Comparison of ENCODE assay signal across 9 mouse cellular contexts in the genomic region with DNA sequence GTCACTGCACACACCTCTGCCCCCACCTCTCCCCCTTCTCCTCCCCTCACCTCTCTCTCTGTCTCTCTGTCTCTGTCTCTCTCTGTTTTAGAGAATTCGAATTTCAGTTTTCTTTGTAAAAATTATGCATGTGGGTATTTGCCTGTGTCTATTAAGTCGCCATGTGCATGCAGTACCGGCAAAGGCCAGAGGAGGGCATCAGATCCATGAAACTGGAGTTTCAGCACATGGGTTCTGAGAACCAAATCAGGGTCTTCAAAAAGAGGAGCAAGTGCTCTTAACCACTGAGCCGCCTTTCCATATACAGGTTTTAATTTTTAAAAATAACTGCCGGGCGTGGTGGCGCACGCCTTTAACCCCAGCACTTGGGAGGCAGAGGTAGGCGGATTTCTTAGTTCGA. TPM values are rescaled to one million over a fixed set of nuclear protein-coding genes. Genes with fewer than 3 reads are reported as not detected.
DNase-seq lines count a peak whose midpoint lies in the region; ATAC-seq and TF ChIP-seq lines count a peak whose summit lies in the region.
"Had no signal": no experiment of that assay in that cellular context is flagged by ENCODE, and none has a peak within 500 bp of the region (broad histone marks: within the 10 kb centered on the region; RNA-seq: fewer than 3 reads in every experiment).

No protein-coding gene starts in this region.

- no peaks in the 10 kb centered on the region for H3K4me1 ChIP-seq in kidney, embryonic 14.5 days (ENCODE audit: control insufficient read depth, insufficient read depth, low read length)
- peaks cover 22% of the 10 kb centered on the region for H3K4me1 ChIP-seq in E14TG2a.4 (replicated peaks; ENCODE audit: low read depth, low read length)
- peaks cover 22% of the 10 kb centered on the region; the same call in 1 of the 2 replicates for H3K4me1 ChIP-seq in embryonic facial prominence, embryonic 10.5 days
- no peaks in the 10 kb centered on the region for H3K4me1 ChIP-seq in midbrain, postnatal 0 days (ENCODE audit: insufficient read depth, low read length)
- H3K4me1 ChIP-seq: stomach, embryonic 15.5 days had no signal

- DNase-seq in kidney, adult 18-20 months = peak; percentile 46
- DNase-seq in WW6 (ENCODE audit: low read depth, low spot score) = peak; percentile 46
- DNase-seq in embryonic facial prominence, embryonic 10.5 days (ENCODE audit: low spot score) = peak; percentile 68
- DNase-seq in midbrain, postnatal 0 days (ENCODE audit: low spot score) = no peak
- DNase-seq in right cerebral cortex, postnatal 14 days = no peak

- no peak overlapping the region for H3K4me2 ChIP-seq in kidney, embryonic 14.5 days (replicated peaks; ENCODE audit: low read depth, low read length)
- no peak overlapping the region for H3K4me2 ChIP-seq in midbrain, postnatal 0 days (ENCODE audit: low read depth, low read length, poor library complexity, severe bottlenecking)
- H3K4me2 ChIP-seq: heart, embryonic 13.5 days; stomach, embryonic 15.5 days had no signal

- H3K9me3 ChIP-seq in kidney, embryonic 14.5 days (ENCODE audit: control insufficient read depth, low read length) = no peaks in the 10 kb centered on the region
- H3K9me3 ChIP-seq in E14TG2a.4 (ENCODE audit: low read length) = no peaks in the 10 kb centered on the region
- no peaks in the 10 kb centered on the region for H3K9me3 ChIP-seq in embryonic facial prominence, embryonic 10.5 days
- no peaks in the 10 kb centered on the region for H3K9me3 ChIP-seq in midbrain, postnatal 0 days (ENCODE audit: low read length)
- H3K9me3 ChIP-seq: heart, embryonic 13.5 days; stomach, embryonic 15.5 days had no signal

- H3K4me3 ChIP-seq in kidney, embryonic 14.5 days (ENCODE audit: low read length) = no peak overlapping the region
- no peak overlapping the region for H3K4me3 ChIP-seq in E14TG2a.4 (replicated peaks; ENCODE audit: low read length)
- no peak overlapping the region for H3K4me3 ChIP-seq in embryonic facial prominence, embryonic 10.5 days
- H3K4me3 ChIP-seq in midbrain, postnatal 0 days (ENCODE audit: low read depth, low read length) = no peak overlapping the region
- H3K4me3 ChIP-seq: heart, embryonic 13.5 days; stomach, embryonic 15.5 days had no signal

- H3K27ac ChIP-seq in kidney, embryonic 14.5 days (ENCODE audit: low read depth, low read length) = no peak overlapping the region
- H3K27ac ChIP-seq in embryonic facial prominence, embryonic 10.5 days (replicated peaks) = no peak overlapping the region
- H3K27ac ChIP-seq in midbrain, postnatal 0 days (ENCODE audit: low read depth, low read length) = no peak overlapping the region
- H3K27ac ChIP-seq: heart, embryonic 13.5 days; stomach, embryonic 15.5 days had no signal

- WGBS in kidney, embryonic 14.5 days = 80% methylated on average over 10 of the region's 10 CpGs
- 71% methylated on average over 10 of the region's 10 CpGs for WGBS in embryonic facial prominence, embryonic 10.5 days
- 76% methylated on average over 10 of the region's 10 CpGs for WGBS in midbrain, postnatal 0 days

- peak; percentile 90 for TF ChIP-seq CTCF in E14TG2a.4 (conservative IDR thresholded peaks at IDR 0.05; ENCODE audit: low read length)
- peak; percentile 57 for TF ChIP-seq CTCF in midbrain, postnatal 0 days (IDR thresholded peaks at IDR 0.05)

- no peaks in the 10 kb centered on the region for H3K36me3 ChIP-seq in kidney, embryonic 14.5 days (ENCODE audit: control insufficient read depth, insufficient read depth, low read length)
- H3K36me3 ChIP-seq in E14TG2a.4 (ENCODE audit: insufficient read depth, low read length) = no peaks in the 10 kb centered on the region
- no peaks in the 10 kb centered on the region for H3K36me3 ChIP-seq in embryonic facial prominence, embryonic 10.5 days (replicated peaks)
- H3K36me3 ChIP-seq in midbrain, postnatal 0 days (ENCODE audit: insufficient read depth, low read length) = no peaks in the 10 kb centered on the region
- H3K36me3 ChIP-seq: heart, embryonic 13.5 days; stomach, embryonic 15.5 days had no signal

- no peak overlapping the region for H3K9ac ChIP-seq in kidney, embryonic 14.5 days (ENCODE audit: low read depth, low read length)
- no peak overlapping the region for H3K9ac ChIP-seq in midbrain, postnatal 0 days (replicated peaks; ENCODE audit: low read length, poor library complexity, severe bottlenecking)
- H3K9ac ChIP-seq: heart, embryonic 13.5 days; stomach, embryonic 15.5 days had no signal

- ATAC-seq in kidney, embryonic 14.5 days (ENCODE audit: low FRiP score, low TSS enrichment) = no peak
- no peak for ATAC-seq in midbrain, postnatal 0 days (ENCODE audit: low FRiP score)

- H3K27me3 ChIP-seq in kidney, embryonic 14.5 days (ENCODE audit: control insufficient read depth, insufficient read depth, low read length) = no peaks in the 10 kb centered on the region
- H3K27me3 ChIP-seq in E14TG2a.4 (ENCODE audit: insufficient read depth, low read length) = 0 out of 2 replicates have a peak, but pooled peaks cover 8% of the 10 kb centered on the region
- H3K27me3 ChIP-seq in embryonic facial prominence, embryonic 10.5 days (replicated peaks; ENCODE audit: low read depth, poor library complexity, severe bottlenecking) = no peaks in the 10 kb centered on the region
- no peaks in the 10 kb centered on the region for H3K27me3 ChIP-seq in midbrain, postnatal 0 days (ENCODE audit: insufficient read depth, low read length)
- H3K27me3 ChIP-seq: heart, embryonic 13.5 days; stomach, embryonic 15.5 days had no signal

RNA-seq across cellular contexts. Expression of a gene that starts 17.0 kb away (rescaled TPM):
- polyA plus RNA-seq in kidney, embryonic 14.5 days (2014; fragmentation: Nextera tagmentation; extraction: Ambion mirVana) = not detected in 2 replicates
- 0.06 TPM in 1 of 2 replicates, not detected in the other for polyA plus RNA-seq in embryonic facial prominence, embryonic 10.5 days (2016; fragmentation: Nextera tagmentation; extraction: Ambion mirVana)
- total RNA-seq in midbrain, postnatal 0 days (2014; rRNA removed) = 0.14 and 0.60 TPM in 2 replicates
- polyA plus RNA-seq in midbrain, postnatal 0 days (2015; fragmentation: Nextera tagmentation; extraction: Ambion mirVana) = 0.11 and 0.21 TPM in 2 replicates

Comparison
In these comparisons a context has a peak if more than half of its experiments do, and no peak if none do; other contexts are left out.
1. DNase-seq: peak in kidney, adult 18-20 months (single experiment), WW6 (single experiment) and embryonic facial prominence, embryonic 10.5 days (single experiment); none in midbrain, postnatal 0 days (single experiment) and right cerebral cortex, postnatal 14 days (single experiment).